Mouse (Mus musculus) ZHBTc4 (cell line): ENCODE results near the gene Dkk2.
A peak's percentile ranks its signal among the peaks of the same experiment; 100 is the strongest.
"Not testable (repeated sequence)": the region's sequence is repeated elsewhere in the genome, so short reads cannot be mapped to it uniquely, and the experiment has no call there.

Source experiments
- DNase-seq: peaks from one replicate; pipeline ENCODE4 v3.0.0-alpha.2; 2011; ENCODE audit warnings: low read depth, low spot score

Gene Dkk2

DNA sequence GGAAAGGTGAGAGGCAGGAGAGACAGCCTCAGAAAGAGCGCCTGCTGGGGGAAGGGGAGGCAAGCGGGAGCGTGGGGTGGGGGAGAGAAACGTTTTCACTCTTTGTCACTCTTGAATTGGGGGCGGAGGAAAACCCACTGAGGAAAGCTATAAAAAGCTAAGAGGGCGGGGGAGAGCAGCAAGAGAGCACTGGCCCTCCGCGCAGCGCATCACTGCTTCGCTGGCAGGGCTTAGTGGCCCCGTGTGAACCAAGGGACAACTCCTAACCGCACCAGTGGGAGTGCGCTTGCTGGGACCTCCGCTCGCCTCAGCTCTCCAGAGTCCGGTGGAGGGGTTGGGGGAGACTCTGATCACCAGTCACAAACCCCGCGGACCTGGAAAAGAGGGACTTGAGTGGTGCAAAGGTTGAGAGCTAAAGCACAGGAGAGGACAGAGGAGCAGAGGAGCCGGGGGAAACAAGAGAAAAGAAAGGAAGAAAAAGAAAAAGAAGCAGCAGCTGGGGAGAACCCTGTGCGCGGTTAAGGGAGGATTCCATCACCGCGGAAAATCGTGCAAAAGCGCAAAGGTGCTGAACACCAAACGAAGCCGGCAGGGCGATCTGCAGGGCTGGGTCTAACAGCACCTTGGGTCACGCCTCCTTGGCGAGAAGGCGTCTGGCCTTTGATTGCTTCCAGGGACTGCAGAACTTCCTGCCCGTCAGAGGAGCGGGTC is at the start of gene Dkk2:
Dkk2 (plus strand) TSS at position 181 of the 711 bp plus-strand sequence.
- DNase-seq = peak; percentile 53

DNA sequence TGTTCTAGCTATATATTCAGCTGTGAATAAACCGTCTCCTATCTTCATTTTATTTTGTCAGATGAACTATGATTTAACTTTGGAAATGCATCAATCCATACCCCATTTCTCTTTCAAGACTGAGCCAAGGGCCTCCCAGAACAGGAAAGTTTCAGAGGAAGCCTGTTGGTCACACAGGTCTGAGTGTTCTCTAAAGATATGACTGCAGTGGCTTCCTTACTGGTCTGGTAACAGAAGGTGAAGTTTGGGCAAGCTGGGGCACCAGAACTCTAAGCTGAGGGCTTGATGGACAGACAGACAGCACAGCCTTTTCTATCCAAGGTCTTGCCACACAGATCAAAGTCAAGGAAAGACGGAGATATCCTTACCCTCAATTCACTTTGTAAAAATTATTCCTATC is 48.4 kb upstream of the Dkk2 start:
- no peak for DNase-seq

DNA sequence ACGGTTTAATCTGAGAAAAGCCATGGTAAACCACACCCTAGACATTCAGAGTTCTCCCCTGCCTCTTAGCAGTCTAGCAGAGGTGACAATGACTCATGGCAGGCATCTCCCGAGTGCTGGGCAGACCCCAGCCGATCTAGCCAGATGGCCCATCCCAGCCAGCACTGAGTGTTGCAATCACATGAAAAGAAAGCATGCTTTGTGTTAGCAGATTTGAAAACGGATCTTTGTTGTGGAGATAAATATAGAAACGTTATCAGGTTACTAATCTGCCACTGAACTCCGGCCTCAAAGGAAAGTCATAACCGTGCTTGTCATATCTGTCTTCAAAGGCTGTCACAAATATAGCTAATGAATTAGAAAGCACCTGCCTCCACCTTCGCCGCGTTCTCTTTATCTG is 47.4 kb upstream of the Dkk2 start:
- peak; percentile 12 for DNase-seq

DNA sequence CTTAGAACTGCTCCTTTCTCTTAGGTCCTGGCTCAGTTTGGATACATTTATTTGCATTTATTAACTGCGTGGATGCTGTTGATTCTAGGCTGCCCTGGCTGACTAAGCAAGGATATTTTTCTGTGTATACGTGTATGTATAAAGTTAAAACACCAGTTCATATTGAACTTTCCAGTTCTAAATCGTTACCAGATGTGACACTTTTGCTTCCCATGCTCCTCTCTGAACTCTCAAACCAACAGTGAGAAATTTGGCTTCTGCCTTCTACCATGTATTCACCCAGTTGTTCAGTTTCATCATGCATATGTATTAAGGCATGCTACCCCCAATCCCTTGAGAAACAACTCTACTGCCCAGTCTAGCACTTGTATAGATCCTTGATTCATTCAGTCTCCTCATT is 45.0 kb upstream of the Dkk2 start:
- no peak for DNase-seq

DNA sequence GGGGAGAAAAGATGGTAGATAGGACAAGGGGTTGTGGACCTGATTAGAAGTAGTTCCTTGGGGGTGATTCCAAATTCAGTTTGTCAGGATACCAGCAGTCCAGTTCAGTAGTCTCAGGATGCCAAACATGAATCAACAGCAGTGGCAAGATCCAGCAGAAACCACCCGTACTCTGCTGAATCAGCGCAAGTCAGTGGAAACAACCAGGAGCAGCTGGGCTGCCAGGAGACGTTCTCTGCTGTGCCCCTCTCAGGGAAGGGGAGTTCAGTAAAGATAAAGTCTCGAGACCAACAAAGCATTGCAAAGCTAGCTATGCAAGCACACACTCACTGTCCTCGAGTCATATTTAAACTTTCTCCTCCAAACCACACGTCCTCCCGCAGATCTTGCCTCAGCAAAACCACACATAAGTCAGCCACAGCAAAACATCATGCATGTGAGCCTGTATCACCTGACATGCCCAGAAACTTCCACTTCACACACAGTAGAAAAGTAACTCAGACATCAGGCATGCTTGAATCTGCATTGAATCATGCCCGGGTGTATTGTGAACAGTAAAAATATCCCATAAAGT is 34.1 kb upstream of the Dkk2 start:
- no peak for DNase-seq

DNA sequence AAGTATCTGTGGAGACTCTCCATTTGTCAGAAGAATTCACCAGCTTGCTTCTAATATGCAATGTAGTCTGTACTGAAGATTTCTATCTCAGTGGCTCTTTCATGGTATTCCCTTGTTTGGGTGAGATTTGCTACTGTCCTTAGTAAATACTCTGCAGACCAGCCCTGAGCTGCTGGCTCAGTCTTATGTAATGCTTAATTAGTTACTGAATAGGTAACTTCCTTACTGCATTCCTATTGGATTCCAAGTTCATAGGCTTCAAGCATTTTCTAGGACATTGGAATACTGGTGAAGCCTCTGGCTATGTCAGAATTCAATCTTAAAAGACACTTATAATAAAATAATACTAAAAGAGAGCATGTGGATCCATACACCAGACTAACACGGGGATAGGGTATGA is 22.3 kb upstream of the Dkk2 start:
- DNase-seq = not testable (repeated sequence)

DNA sequence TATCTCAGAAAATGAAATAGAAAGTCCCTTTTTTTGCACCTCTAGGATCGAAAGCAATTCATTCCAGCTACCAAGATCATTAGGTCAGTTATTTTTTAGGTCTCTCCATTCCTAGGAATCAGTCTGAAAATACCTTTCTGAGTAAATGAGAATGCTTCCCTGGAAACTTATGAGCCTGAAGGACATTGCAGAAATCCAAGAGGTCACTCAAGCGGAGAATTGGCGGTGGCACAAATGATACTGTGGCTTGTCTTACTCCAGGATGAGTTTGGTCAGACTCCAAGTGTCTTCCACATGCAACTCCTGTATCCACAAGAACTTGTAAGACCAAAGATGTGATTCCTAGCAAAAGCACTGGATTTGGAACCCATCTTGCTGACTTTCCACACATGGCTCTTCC is 21.7 kb upstream of the Dkk2 start:
- DNase-seq = no peak

DNA sequence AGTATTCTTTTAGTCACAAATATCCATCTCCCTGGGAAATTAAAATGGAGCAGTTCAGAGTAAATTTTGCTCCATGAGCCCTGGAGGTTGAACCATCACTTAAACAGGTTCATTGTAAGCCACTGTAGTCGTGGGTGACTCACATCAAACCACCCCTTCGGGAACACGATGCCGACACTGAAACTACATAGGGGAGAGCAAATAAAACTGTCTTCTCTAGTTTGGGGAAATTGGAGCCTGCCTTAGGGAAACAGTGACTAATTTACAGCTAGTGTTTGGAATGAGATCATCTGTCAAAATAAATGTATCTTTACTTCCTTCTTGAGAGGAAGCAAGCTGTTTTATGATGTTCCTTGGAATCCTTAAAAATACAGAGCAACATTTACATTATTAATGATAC is 21.1 kb upstream of the Dkk2 start:
- DNase-seq = no peak

DNA sequence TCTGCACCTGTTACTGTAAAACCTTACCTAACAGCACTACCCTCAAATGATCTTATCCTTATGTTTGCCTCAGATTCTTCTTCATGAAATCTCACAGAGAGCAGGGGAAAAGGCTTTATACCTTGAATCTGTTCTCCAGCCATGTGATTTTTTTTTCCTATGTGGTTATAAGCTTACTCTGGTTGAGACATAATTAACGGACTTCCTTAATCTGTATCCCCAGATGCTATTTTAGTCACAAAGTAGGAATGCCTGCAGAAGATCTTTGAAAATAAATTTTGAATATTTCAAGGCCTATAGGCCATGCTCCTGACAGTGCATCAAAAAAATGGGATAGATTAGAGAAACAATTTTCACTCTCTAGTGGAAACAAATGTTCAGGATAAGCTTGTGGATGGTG is 20.2 kb upstream of the Dkk2 start:
- DNase-seq = no peak

DNA sequence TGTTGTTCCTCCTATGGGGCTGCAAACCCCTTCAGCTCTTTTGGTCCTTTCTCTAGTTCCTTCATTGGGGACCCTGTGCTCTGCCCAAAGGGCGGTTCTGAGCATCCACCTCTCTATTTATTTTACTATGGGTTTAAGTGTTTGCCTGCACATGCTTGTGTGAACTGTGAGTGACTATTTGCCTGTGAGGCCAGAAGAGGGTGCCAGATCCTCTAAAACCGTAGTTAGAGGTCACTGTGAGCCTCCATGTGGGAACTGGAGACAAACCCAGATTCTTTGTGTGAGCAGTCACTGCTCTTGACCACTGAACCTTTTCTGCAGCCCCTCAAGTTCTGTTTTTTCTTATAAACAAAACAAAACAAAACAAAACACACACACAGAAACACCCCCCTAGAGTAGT is 14.1 kb upstream of the Dkk2 start:
- DNase-seq = peak; percentile 32

DNA sequence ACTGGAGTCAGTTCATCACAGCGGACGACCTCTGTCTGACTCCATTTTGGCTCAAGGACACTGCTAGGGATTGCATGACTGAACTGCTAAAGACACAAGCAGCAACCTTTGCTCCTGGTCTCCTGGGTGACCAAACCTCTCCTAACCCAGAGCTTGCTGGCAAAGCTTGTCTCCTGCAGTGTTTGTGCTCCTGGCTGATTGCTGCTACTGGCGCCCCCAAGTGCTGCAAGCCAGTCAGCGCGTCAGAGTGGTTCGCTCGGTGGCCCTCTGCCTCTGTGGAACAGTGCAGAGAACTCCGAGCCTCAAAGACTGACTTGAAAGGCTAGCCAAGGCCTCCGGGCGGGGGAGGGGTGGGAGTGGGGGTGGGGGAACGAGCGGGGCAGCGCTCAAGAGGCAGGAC is 1.1 kb upstream of the Dkk2 start:
- DNase-seq = peak; percentile 72

DNA sequence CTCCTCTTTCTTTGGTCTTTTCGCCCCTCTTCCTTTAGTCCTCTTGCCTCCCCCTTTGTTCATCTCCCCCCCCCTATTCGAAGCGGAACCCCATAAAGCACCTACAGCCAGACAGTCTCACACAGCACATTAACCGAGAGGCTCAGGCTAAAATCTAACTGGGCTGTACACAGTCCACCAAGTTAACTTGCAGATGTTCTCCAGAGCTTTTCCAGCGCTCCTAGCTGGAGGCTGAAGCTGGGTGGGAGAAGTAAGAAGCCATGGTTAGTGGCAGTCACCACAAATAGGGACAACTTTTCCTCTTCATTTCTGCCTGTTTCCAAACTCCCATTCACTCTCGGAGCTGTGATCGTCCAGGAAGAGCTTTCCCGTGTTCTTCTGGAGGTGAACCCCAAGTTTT is 412 bp upstream of the Dkk2 start:
- DNase-seq = no peak

DNA sequence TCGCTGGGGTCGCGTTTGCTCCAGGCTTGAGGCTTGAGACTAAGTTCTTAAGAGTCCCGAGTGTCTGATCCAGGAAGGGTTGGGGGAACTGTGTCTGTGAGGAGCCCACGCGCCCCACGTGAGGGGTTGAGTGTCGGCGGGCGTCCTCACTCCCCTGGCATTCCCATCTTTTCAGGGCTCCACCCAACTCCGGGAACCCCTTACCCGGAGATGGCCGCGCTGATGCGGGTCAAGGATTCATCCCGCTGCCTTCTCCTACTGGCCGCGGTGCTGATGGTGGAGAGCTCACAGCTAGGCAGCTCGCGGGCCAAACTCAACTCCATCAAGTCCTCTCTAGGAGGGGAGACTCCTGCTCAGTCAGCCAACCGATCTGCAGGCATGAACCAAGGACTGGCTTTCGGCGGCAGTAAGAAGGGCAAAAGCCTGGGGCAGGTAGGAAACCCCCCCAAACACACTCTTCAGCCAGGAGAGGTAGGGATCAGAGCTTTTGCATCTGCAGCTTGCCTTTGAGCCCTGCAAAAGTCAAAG is 795 bp downstream of the Dkk2 start:
- DNase-seq = peak; percentile 44

DNA sequence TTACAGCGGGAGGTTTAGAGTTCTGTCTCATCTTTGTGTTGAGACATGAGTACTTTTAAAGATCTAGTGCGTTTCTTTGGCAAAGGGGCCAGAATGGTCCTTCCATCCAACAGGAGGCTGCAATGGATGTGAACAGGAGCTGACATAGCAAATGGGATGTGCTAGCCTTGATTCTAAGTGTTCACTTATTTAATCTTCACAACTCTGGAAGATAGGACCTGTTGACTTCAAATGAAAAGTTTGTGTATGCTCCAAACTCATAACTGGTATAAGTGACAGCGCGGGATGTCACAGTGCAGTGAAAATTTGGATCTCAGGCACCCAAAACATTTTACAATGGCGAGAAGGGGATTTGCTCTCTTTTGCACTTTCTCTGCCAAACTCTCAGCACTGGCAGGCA is 1.4 kb downstream of the Dkk2 start:
- no peak for DNase-seq

DNA sequence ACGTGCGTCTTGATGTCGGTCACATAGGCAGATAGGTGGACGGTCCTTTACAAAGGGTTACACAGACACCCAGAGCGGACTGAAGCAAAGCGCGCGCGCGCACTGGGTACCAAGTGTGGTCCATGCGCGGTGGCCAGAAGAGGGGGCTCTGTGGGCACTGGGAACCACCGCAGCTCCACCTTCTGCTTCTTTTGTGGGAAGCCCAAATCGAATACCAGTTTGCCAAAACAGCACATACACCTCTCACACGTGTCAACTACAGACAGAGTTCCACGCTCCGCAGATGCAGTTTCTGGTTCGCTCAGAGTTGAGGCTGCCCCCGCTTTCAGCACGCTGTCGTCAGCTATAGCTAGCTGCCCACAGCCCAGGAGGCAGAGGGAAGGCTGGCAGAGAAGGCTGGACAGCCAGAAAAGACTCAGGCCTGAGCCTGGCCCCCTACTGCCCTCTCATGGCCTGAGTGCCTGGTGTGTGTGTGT is 2.0 kb downstream of the Dkk2 start:
- peak; percentile 34 for DNase-seq

DNA sequence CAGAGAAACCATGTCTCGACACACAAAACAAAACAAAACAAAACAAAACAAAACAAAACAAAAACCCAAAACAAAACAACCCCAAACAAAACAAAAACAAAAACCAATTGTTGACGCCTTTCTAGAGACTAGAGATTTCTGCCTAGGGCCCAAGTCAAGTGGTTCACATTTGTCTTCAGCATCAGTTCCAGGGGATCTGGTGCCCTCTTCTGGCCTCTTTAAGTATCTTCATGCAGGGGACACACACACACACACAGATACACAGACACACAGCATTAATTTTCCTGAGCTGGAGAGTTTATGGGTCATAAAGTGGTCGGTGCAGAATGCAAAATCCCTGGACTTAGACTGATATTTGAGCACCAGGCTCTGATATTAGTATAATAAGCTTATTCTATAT is 7.9 kb downstream of the Dkk2 start:
- DNase-seq = peak; percentile 59

DNA sequence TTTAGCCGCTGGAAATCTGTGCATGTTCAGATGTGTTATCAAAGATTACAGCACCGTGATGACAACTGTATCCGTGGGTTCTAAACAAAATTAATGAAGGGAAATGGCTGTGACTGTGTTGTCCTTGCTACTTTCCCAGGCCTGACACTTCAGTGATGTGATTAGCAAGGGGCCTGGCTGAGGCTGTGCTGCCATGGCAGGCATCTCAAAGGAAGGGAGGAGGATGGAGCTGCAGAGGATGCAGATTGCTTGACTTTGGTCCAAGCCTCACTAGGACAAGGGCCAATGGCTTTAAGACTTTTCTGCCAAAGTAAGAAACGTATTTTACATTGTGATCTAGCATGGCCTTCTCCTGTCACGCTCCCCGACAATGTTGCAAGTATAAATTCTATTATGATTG is 11.2 kb downstream of the Dkk2 start:
- DNase-seq = no peak

DNA sequence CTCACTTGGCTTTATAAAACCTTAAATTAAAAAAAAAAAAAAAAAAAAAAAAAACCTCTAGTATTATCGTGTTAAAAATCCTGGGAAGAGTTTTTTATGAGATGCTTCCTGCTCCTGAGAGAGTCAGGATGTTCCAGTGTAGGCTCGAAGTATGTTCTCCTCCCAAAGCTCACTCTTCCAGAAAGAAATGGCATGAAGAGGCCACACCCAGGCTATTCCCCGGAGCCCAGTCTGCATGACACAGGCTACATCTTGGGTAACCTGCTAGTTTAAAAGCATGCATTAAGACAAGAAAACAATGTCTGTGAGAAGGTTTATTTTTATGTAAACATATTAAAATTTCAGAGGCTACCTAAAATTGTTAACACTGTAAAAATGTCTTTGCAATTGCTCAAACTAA is 15.7 kb downstream of the Dkk2 start:
- peak; percentile 7 for DNase-seq

DNA sequence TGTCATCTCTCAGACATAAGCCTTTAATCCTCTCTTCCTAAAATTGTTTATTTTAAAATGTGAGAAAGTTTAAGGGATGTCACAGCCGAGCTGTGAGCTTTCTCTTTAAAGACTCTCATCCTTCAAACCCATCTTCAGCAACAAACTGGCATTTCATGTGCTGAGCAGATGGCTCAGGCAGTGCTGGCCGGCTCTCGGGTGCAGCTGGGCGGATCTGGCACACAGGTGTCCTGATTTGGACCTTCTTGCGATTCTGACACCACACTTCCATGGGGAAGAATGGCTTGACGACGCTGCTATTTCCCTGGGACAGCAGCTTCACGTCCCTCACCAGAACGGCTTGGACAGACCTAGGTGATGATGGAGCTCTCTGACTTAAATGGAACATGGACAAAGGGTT is 17.9 kb downstream of the Dkk2 start:
- no peak for DNase-seq

DNA sequence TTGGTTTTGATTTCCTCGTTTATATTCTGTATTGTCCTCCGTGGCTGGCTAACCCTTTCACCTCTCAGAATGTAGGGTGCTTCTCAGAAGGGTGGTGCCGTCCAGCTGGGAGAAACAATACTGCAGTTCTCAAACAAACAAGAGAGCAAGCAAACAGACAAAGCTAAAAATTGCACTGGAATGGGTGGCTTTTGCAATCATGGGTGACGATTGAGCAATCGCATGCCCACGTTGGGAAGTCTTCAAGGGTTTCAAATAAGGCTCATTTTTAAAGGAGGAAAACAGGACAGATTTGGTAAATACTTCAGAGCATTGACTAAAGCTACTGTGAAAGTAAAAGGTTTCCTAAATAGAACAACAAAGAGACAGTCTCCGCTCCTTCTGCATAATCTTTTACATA is 18.4 kb downstream of the Dkk2 start:
- DNase-seq = peak; percentile 29

DNA sequence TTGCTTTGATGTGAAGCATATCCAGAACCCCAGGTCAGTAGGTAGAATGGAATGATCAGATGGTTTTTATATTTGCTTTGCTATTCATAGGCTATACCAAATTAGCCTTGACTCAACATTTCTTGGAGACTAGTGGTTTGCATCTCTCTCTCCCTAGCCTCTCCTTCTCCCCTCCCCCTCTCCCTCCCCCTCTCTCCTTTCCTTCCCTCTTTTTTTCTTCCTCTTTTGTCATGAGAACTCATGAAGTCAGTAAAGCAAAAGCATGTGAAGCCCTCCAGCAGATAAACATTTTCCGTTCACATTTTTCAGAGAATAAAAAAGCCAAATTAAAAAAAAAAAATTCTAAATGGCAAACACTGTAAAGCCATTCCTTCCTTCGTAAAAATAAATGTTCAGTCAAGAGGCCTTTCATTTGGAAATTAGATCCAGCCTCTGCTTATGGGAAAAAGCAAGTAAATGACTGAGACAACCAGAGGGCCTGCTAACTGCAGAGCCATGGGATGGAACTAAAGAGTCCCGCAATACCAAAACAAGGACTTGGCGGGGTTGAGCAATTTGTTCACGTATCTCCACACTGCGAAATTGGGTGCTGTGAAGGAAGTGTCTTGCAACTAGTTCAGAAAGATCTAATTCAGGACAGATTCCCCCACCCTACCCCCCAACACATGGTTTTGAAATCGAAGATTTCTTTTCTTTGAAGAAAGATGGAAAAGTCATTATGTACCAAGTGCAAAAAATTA is 30.9 kb downstream of the Dkk2 start:
- DNase-seq = no peak

DNA sequence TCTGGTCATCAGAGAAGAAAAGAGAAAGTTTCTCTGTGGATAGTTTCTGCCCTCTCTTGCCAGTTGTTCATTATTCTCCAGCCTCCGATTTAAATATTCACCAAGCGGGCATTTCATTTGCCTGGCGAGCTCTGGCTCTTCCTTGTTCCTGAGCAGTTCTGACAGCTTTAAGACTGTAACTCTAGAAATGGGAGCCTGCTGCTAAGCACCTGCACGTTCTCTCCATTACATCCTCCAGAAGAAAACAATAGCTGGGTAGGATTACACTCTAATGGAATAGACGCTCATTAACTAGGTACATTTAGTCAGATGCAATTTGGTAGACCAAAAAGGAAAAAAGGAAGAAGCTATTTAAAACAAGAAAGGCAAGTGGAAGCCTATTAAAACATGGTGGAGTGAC is 36.3 kb downstream of the Dkk2 start:
- DNase-seq = no peak

DNA sequence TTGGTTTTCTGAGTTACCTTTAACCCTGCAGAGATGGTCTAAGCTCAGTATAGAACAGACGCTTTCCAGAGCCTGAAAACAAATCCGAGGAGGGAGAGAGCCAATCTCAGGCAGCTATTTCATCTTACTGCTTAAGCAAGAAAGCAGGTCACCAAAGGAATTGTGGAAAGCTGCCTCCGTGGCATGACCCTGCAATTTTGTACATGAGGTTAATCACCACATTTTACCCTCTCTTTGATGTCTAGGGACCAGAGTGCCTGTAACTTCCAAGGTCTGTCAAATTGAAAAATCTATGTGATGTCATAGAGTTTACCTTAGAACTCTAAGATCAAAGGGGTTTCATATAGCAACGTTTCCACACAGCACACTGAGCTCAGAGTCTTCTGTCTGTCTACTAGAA is 37.5 kb downstream of the Dkk2 start:
- no peak for DNase-seq
